Mouse (Mus musculus): ENCODE data around the gene Nudt9. TPM values are rescaled to one million over a fixed set of nuclear protein-coding genes. Genes with fewer than 3 reads are reported as not detected.

Nudt9 gene
- polyA plus RNA-seq, 1 experiment from 2014 or later, result 67.0 TPM

- ATAC-seq (ENCODE audit: low FRiP score), result no peak
- Histone ChIP-seq H3K27ac (no peak overlapping the region), H3K4me1 (replicated peaks) (no peaks in the 10 kb centered on the region), H3K4me3 (no peak overlapping the region), H3K27me3 (no peaks in the 10 kb centered on the region), H3K4me2 (no peak overlapping the region), H3K9me3 (no peaks in the 10 kb centered on the region), H3K36me3 (peaks cover 52% of the 10 kb centered on the region), H3K9ac (no peak overlapping the region)
- 93% methylated on average over 11 of the region's 11 CpGs for WGBS
Observed at GRCm38 (mm10) chr5:104062773-104063551, 16.9 kb downstream of the Nudt9 start.

- no peak overlapping the region for H3K9ac ChIP-seq
- H3K4me3 ChIP-seq, result no peak overlapping the region
- no peaks in the 10 kb centered on the region for H3K9me3 ChIP-seq
- no peak overlapping the region for H3K4me2 ChIP-seq
- 91% methylated on average over 7 of the region's 7 CpGs for WGBS
- H3K36me3 ChIP-seq, result peaks cover 6% of the 10 kb centered on the region
- H3K4me1 ChIP-seq (replicated peaks), result peaks cover 8% of the 10 kb centered on the region
- no peaks in the 10 kb centered on the region for H3K27me3 ChIP-seq
- no peak for ATAC-seq (ENCODE audit: low FRiP score)
- H3K27ac ChIP-seq, result no peak overlapping the region
Observed at GRCm38 (mm10) chr5:104068751-104069150, 22.6 kb downstream of the Nudt9 start.

- H3K27me3 ChIP-seq, result no peaks in the 10 kb centered on the region
- no peaks in the 10 kb centered on the region for H3K36me3 ChIP-seq
- ATAC-seq (ENCODE audit: low FRiP score), result no peak
- no peak overlapping the region for H3K9ac ChIP-seq
- WGBS, result 50% methylated on average over 4 of the region's 4 CpGs
- no peak overlapping the region for H3K4me3 ChIP-seq
- peaks cover 8% of the 10 kb centered on the region for H3K4me1 ChIP-seq (replicated peaks)
- no peaks in the 10 kb centered on the region for H3K9me3 ChIP-seq
- no peak overlapping the region for H3K27ac ChIP-seq
- H3K4me2 ChIP-seq, result no peak overlapping the region
Observed at GRCm38 (mm10) chr5:104071048-104071447, 24.9 kb downstream of the Nudt9 start.

GRCm38 (mm10) chr5:104072272-104072886, 26.3 kb downstream of the Nudt9 start:
- Histone ChIP-seq H3K4me3 (no peak overlapping the region), H3K9me3 (no peaks in the 10 kb centered on the region), H3K4me1 (replicated peaks) (peaks cover 8% of the 10 kb centered on the region), H3K27me3 (no peaks in the 10 kb centered on the region), H3K9ac (no peak overlapping the region), H3K4me2 (0 out of 2 replicates have a peak overlapping the region, but pooled peaks have one; percentile 17), H3K27ac (peak overlapping the region; percentile 77), H3K36me3 (no peaks in the 10 kb centered on the region)
- 1% methylated on average over 6 of the region's 8 CpGs for WGBS
- peak; percentile 87 for ATAC-seq (ENCODE audit: low FRiP score)

GRCm38 (mm10) chr5:104073602-104074001, 27.5 kb downstream of the Nudt9 start:
- Histone ChIP-seq H3K9ac (no peak overlapping the region), H3K4me3 (no peak overlapping the region), H3K36me3 (no peaks in the 10 kb centered on the region), H3K9me3 (no peaks in the 10 kb centered on the region), H3K27ac (no peak overlapping the region), H3K4me1 (replicated peaks) (peaks cover 8% of the 10 kb centered on the region), H3K27me3 (no peaks in the 10 kb centered on the region), H3K4me2 (no peak overlapping the region)
- peak; percentile 80 for ATAC-seq (ENCODE audit: low FRiP score)
- 65% methylated on average over 5 of the region's 5 CpGs for WGBS

- H3K4me1 ChIP-seq (replicated peaks), result peaks cover 8% of the 10 kb centered on the region
- H3K27ac ChIP-seq, result no peak overlapping the region
- ATAC-seq (ENCODE audit: low FRiP score), result no peak
- no peaks in the 10 kb centered on the region for H3K9me3 ChIP-seq
- no peaks in the 10 kb centered on the region for H3K36me3 ChIP-seq
- H3K9ac ChIP-seq, result no peak overlapping the region
- H3K27me3 ChIP-seq, result no peaks in the 10 kb centered on the region
- H3K4me2 ChIP-seq, result no peak overlapping the region
- H3K4me3 ChIP-seq, result no peak overlapping the region
- 40% methylated on average over 12 of the region's 12 CpGs for WGBS
Observed at GRCm38 (mm10) chr5:104074388-104074787, 28.3 kb downstream of the Nudt9 start.

GRCm38 (mm10) chr5:104076361-104076760, 30.3 kb downstream of the Nudt9 start:
- 41% methylated on average over 10 of the region's 10 CpGs for WGBS
- Histone ChIP-seq H3K4me3 (no peak overlapping the region), H3K27me3 (no peaks in the 10 kb centered on the region), H3K36me3 (no peaks in the 10 kb centered on the region), H3K27ac (no peak overlapping the region), H3K9me3 (no peaks in the 10 kb centered on the region), H3K4me2 (no peak overlapping the region), H3K9ac (no peak overlapping the region), H3K4me1 (replicated peaks) (peaks cover 8% of the 10 kb centered on the region)
- no peak for ATAC-seq (ENCODE audit: low FRiP score)

GRCm38 (mm10) chr5:104077508-104077907, 31.4 kb downstream of the Nudt9 start, which contains the start of gene Gm17660:
Gene Gm17660, minus strand, starts transcription at chr5:104077608.
- ATAC-seq (ENCODE audit: low FRiP score), result no peak
- Histone ChIP-seq H3K27me3 (no peaks in the 10 kb centered on the region), H3K36me3 (no peaks in the 10 kb centered on the region), H3K9ac (no peak within 1 kb of the TSS), H3K4me2 (no peak within 1 kb of the TSS), H3K27ac (no peak within 1 kb of the TSS), H3K9me3 (no peaks in the 10 kb centered on the region), H3K4me3 (no peak within 1 kb of the TSS), H3K4me1 (replicated peaks) (peaks cover 5% of the 10 kb centered on the region)
- WGBS, result 95% methylated on average over 7 of the region's 7 CpGs

GRCm38 (mm10) chr5:104080736-104081135, 34.6 kb downstream of the Nudt9 start:
- ATAC-seq (ENCODE audit: low FRiP score), result no peak
- Histone ChIP-seq H3K27ac (no peak overlapping the region), H3K27me3 (no peaks in the 10 kb centered on the region), H3K4me3 (no peak overlapping the region), H3K36me3 (no peaks in the 10 kb centered on the region), H3K9me3 (no peaks in the 10 kb centered on the region), H3K4me1 (replicated peaks) (no peaks in the 10 kb centered on the region), H3K9ac (no peak overlapping the region), H3K4me2 (no peak overlapping the region)
- WGBS, result 91% methylated on average over 6 of the region's 6 CpGs

GRCm38 (mm10) chr5:104085366-104085765, 39.3 kb downstream of the Nudt9 start:
- ATAC-seq (ENCODE audit: low FRiP score), result no peak
- Histone ChIP-seq H3K36me3 (peaks cover 24% of the 10 kb centered on the region), H3K9ac (no peak overlapping the region), H3K4me3 (no peak overlapping the region), H3K27me3 (no peaks in the 10 kb centered on the region), H3K4me1 (replicated peaks) (no peaks in the 10 kb centered on the region), H3K9me3 (no peaks in the 10 kb centered on the region), H3K4me2 (no peak overlapping the region), H3K27ac (no peak overlapping the region)
- 92% methylated on average over 9 of the region's 9 CpGs for WGBS

GRCm38 (mm10) chr5:104089751-104090150, 43.6 kb downstream of the Nudt9 start:
- WGBS, result 85% methylated on average over 2 of the region's 2 CpGs
- H3K27me3 ChIP-seq, result no peaks in the 10 kb centered on the region
- H3K9ac ChIP-seq, result no peak overlapping the region
- H3K9me3 ChIP-seq, result no peaks in the 10 kb centered on the region
- H3K4me3 ChIP-seq, result no peak overlapping the region
- H3K36me3 ChIP-seq, result peaks cover 24% of the 10 kb centered on the region
- H3K4me2 ChIP-seq, result no peak overlapping the region
- H3K27ac ChIP-seq, result no peak overlapping the region
- no peaks in the 10 kb centered on the region for H3K4me1 ChIP-seq (replicated peaks)
- no peak for ATAC-seq (ENCODE audit: low FRiP score)

GRCm38 (mm10) chr5:104095416-104096077, 49.4 kb downstream of the Nudt9 start:
- WGBS, result 84% methylated on average over 11 of the region's 11 CpGs
- no peaks in the 10 kb centered on the region for H3K36me3 ChIP-seq
- no peaks in the 10 kb centered on the region for H3K27me3 ChIP-seq
- H3K4me1 ChIP-seq (replicated peaks), result no peaks in the 10 kb centered on the region
- no peaks in the 10 kb centered on the region for H3K9me3 ChIP-seq
- no peak for ATAC-seq (ENCODE audit: low FRiP score)
- 0 out of 2 replicates have a peak overlapping the region, but pooled peaks have one; percentile 19 for H3K27ac ChIP-seq
- H3K4me3 ChIP-seq, result no peak overlapping the region
- H3K4me2 ChIP-seq, result no peak overlapping the region
- no peak overlapping the region for H3K9ac ChIP-seq
